Mouse (Mus musculus): ENCODE data around the gene Pimreg. TPM values are rescaled to one million over a fixed set of nuclear protein-coding genes. Genes with fewer than 3 reads are reported as not detected.

The Pimreg gene
- total RNA-seq, 2 experiments from 2014 or later: 3.1 to 7.1 TPM

Other genes starting within 250 kb of the Pimreg start
- not detected in 2 replicates for gene Aipl1, start 4.5 kb upstream of the Pimreg start, total RNA-seq (2014; fragmentation: Nextera tagmentation)
- 0.08 and 0.61 TPM in 2 replicates for gene Aipl1, start 4.5 kb upstream of the Pimreg start, total RNA-seq (2017)
- gene Pitpnm3, start 93.7 kb downstream of the Pimreg start, total RNA-seq (2014; fragmentation: Nextera tagmentation): not detected in 2 replicates
- not detected in 2 replicates for gene Pitpnm3, start 93.7 kb downstream of the Pimreg start, total RNA-seq (2017)
- gene Gm43951, start 164.8 kb downstream of the Pimreg start, total RNA-seq (2014; fragmentation: Nextera tagmentation): 0.84 TPM in 1 of 2 replicates, not detected in the other
- not detected in 2 replicates for gene Gm43951, start 164.8 kb downstream of the Pimreg start, total RNA-seq (2017)
- 15.7 and 22.5 TPM in 2 replicates for gene 4933427D14Rik, start 165.4 kb downstream of the Pimreg start, total RNA-seq (2014; fragmentation: Nextera tagmentation)
- gene 4933427D14Rik, start 165.4 kb downstream of the Pimreg start, total RNA-seq (2017): 11.4 and 18.2 TPM in 2 replicates
- 78.7 and 97.1 TPM in 2 replicates for gene Txndc17, start 165.5 kb downstream of the Pimreg start, total RNA-seq (2014; fragmentation: Nextera tagmentation)
- 40.0 and 46.5 TPM in 2 replicates for gene Txndc17, start 165.5 kb downstream of the Pimreg start, total RNA-seq (2017)
- 7.8 and 15.3 TPM in 2 replicates for gene Med31, start 173.6 kb downstream of the Pimreg start, total RNA-seq (2014; fragmentation: Nextera tagmentation)
- gene Med31, start 173.6 kb downstream of the Pimreg start, total RNA-seq (2017): 8.9 and 18.9 TPM in 2 replicates
- not detected in 2 replicates for gene Slc13a5, start 225.2 kb downstream of the Pimreg start, total RNA-seq (2014; fragmentation: Nextera tagmentation)
- not detected in 2 replicates for gene Slc13a5, start 225.2 kb downstream of the Pimreg start, total RNA-seq (2017)

Data from megakaryocyte-erythroid progenitor cell, adult 5-6 weeks (primary cell).